Mouse (Mus musculus) monocyte, adult 5-6 weeks (primary cell): ENCODE measurements around the gene Car5b. TPM values are rescaled to one million over a fixed set of nuclear protein-coding genes. Genes with fewer than 3 reads are reported as not detected.

ENCODE experiments used
- ATAC-seq: fragments of 153-309, 156-312 bp; replicated peaks from 2 replicates; pipeline ENCODE4 v1.8.0; 2017; ENCODE audit warnings: mild to moderate bottlenecking; ENCODE audit not compliant: low TSS enrichment, insufficient number of reproducible peaks, severe bottlenecking, poor library complexity, low FRiP score
- total RNA-seq: library from RNA; stranded (forward); fragments of 200-1000, 200-491, 200-594 nt; gene quantifications from 3 replicates; pipeline ENCODE4 v1.2.3, GENCODE M21; 2017

Car5b gene
- total RNA-seq: 11.9 to 28.9 TPM (median 12.2 TPM) in 3 replicates

DNA sequence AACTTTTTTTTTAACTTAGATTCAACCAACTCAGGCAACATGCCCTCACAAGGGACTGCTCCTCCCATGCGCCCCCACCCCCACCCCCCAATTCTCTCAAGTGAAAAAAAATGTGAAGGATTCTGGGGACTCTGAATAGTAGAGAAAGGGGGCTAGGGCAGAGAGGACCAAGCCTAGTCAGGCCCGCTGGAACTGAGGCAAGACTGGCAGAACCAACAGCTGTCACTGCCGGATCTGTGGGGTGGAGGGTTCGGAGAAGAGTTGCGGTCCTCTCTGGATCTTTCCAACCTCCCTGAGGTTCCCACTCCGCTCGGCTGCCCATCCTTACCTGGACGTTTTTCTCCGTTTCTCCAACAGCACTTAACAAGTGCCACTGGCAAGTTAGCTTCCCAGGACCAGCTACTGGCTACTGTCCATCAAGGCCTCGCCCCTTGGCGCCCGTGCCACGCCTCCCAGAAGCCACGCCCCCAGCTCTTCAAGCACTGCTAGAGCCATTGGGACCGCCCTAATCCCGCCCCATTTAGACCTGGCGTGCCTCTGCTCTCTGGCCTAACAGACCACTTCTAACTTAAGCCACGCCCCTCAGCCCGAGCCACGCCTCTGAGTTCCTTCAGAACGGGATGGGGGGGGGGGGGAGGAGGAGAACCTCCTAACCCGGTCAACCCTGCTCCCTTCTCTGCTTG is at the start of gene Car5b:
Car5b (minus strand) TSS at position 391 of the 683 bp plus-strand sequence.
- peak; percentile 95 for ATAC-seq

DNA sequence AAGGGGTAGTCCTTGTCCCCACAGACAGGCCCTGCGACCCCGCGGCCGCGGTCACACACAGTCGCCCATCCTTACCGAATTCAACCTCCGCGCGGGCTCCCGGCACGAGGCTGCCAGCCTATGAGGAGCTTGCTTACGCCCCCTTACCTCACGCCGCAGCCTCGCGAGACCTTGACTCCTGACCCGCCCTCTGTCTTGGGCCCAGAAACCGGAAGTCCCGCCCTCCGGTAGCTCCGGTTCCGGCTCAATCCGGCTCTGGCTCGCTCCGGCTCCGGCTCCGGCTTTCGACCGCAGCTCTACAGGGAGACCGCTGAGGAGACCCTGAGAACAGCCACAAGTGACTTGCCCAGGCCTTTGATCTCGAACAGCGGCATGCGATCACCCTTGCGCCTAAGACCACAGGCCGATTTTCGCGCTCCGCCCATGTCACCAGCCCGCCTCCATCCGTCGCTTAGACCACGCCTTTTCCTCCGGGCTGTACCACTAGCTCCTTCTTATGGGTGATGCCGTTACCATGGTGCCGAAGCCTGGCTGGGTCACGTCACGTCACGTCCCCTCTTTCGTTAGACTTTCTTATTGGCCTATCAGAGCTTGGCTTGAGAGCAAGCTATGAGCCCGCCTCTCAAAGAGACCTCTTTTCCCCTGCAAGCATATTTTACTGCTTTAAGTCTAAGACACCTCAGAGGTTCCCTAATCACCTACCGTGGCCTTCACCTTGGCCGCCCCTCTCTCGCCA is 48.4 kb upstream of the Car5b start, which contains the start of gene Siah1b:
Siah1b (minus strand) TSS at position 454 of the 736 bp plus-strand sequence.
- peak; percentile 99 for ATAC-seq

DNA sequence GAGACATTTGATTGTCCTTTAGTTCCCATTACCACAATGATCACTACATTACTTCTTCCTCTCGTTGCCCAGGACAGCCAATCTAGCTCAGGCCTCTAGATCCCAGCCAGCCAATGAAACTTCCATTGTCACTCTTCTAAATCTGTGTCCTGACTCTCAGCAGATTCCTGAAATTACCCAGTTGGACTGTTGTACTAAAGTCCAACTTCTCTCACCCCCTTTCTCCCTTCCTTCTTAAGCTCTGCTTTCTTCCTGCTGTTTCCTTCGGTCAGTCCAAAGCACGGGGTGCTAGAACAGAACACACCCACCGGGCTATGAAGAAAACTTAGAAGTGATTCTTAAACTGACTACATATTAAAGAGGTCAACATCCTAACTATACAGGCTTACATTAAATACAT is 41.2 kb upstream of the Car5b start:
- no peak for ATAC-seq

DNA sequence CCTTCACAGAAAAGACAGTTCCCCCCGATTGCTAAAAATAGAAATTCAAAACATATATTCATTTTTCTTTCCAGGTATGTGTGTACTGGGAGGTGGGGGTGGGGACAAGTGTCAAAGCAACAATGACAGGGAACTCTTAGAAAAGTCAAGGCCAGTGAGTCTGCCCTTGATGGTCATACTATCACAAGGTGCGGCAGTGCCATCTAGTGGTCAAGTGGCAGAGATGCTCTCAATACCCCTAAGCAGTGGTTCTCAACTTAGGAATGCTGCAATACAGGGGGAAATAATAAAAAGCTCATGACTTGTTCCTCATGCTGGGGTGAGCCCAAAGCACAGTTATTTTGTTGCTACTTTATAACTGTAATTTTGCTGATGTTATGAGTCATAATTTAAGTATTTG is 38.4 kb upstream of the Car5b start:
- ATAC-seq: 0 out of 2 replicates have a peak, but pooled peaks have one; percentile 50

DNA sequence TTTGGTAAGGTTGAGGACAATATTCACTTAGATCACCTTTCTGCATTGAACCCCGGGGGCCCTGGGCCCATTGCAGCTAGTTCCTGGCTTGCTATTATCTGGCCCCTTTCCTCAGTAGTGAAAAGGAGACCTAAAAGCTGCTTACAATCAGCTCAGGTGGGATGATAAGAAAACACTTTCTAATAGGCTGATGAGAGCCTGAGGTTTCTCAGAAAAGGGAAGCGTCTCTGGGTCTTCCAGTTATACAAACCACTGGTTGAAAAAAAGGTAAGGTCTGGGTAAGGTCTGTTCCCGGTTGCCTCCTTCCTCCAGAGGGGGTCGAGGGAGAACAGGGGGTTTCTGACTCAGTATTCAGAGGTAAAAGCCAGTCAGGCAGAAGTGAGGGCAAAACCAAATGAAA is 31.3 kb upstream of the Car5b start:
- no peak for ATAC-seq

DNA sequence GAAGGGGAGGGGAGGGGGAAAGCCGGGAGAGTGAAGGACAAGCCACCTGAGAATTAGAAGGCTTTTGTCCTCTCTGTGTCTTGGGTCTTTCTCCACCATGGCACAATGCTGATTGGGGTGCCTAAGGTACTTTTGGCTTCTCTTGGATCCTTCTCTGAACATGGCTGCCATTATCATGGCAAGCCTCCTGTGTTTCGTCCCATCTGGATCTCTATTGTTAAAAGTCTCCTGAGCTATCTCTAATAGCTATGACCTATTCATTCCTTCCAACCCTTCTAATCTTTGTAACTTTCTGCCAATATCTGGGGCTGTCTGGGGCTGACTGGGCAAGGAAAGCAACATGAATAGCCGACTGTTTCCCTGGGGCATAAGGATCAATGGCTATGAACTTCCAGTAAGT is 30.7 kb upstream of the Car5b start:
- no peak for ATAC-seq

DNA sequence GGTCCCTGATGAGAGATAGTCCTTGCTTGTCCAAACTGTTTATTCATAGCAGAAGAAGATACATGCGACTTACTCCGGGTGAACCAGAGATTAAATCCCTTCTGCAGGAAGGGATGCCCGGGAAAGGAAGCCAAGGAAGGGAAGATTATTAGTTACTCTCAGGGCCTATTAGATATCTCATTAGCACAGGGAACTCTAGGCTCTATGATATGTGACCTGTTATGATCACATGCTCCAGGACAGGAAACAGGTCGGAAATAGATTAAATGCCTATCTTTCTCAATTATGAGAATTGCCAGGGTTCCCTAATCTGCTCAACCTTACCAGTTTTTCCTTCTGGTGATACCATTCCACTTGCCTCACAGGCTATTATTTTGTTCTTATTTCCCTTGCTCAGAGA is 27.9 kb upstream of the Car5b start:
- ATAC-seq: no peak

DNA sequence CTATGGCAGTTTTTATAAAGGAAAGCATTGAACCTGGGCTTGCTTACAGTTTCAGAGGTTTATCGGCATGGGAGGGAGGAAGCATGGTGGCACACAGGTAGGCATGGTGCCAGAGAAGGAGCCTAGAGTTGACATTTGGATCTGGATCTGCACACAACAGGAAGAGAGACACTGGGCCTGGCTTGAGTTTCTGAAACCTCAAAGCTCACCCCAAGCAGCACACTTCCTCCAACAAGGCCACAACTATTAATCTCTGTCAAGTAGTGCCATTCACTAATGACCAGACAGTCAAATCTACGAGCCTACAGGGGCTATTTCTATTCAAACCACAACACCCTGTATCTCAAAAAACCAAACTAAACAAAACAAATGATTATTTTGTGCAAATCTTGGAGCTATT is 18.9 kb upstream of the Car5b start:
- ATAC-seq: no peak

DNA sequence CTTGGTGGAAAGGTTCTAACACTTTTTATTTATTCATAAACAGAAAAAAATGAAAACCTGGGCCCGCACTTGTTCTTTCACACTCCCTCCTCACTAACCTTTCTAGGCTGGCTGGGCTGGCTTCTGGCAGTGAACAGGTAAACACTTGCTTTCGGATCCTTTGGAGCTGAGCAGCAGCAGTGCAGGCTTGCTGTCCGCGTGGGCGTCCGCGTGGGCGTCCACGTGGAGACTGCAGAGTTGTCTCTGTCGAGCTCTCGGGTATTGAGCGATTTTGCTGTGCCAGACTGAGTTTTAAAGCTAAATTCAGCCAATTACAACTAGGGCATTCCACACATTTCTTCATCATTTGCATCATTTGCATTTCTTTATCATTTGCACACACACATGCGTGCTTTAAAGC is 14.3 kb upstream of the Car5b start:
- no peak for ATAC-seq

DNA sequence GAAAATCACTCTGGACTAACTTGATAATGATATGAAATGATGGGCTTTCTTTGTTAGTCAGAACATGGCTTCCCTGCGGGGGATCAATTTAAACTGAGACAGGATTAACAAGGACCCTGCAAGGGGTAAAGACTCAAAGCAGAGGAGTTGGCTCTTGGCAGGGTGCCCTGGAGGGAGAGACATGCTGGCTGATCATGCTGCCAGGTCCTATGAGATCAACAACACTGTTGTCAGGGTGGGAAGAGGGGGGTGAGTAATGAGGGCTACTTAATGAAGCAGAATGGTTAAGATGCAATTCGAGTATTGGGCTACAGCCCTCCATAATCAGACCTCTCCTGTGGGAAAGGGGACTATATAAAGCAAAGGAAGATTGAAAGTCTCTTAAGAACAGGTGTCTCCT is 11.1 kb upstream of the Car5b start:
- ATAC-seq: no peak

DNA sequence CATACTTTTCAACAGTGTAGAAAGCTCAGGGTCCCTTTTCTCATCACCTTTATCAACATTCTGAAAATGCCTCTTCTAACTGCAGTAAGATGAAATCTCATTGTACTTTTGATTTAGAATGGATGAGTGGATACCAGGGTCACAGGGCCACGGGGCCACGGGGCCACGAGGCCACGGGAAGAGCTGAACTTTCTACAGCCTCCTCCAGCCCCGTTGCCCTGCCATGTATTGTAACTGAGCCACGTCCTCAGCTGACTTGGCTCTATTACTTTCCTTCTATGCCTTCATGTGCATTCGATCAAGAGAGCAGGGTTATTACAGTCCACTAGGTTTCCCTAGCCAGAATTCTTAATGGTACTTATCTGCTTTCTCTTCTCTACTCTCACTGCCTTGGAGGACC is 8.1 kb upstream of the Car5b start:
- ATAC-seq: no peak

DNA sequence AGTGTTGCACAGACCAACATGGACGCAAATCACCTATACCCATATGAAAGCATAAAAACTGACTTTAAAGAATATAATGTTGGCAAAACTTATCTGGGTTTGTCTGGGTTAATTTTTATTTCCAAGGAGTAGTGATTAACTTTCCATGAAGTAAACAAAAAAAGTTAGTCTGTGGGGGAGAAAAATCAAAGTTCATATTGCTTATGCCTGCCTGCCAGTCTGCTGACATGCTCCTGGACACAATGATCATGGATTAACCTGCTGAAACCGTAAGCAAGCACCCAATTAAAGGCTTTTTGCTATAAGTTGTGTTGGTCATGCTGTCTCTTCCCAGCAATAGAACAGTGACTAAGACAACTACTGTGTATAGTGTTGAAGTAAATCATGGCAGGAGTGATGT is 7.6 kb upstream of the Car5b start:
- ATAC-seq: no peak

DNA sequence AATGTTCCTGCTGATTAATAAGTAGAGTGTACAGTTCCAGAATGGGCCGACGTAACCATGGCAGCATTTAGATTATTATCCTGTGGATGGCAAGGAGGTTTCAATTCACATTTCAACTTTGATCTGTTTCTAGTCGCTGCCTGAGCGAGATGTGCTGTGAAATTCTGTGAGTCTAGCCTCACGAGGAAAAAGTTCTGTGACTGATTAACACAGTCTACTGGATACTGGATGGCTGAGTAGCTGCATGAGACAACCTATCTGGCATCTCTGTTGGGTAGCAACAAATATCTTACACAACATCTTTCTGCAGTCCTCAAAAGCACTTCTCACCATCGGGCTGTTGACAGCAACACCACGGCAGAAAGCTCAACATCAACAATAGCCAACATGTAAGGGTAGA is 4.7 kb upstream of the Car5b start:
- no peak for ATAC-seq

DNA sequence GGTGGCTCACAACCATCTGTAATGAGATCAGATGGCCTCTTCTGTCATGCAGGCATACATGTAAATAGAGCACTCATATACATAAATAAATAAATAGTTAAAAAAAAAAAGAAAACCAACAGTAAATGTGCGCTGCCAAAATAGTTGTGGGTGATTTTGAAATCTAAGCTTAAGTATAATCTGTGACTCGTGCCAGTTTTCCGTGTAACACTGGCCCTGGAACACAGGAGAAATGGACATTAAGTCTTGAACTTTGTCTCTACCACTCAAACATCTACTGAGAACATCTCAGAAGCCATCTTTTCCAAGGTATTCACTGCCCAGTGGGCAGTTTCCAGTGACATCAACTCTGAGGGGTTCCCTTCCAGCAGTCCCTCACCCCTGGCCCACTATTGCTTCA is 12.2 kb downstream of the Car5b start:
- ATAC-seq: no peak

DNA sequence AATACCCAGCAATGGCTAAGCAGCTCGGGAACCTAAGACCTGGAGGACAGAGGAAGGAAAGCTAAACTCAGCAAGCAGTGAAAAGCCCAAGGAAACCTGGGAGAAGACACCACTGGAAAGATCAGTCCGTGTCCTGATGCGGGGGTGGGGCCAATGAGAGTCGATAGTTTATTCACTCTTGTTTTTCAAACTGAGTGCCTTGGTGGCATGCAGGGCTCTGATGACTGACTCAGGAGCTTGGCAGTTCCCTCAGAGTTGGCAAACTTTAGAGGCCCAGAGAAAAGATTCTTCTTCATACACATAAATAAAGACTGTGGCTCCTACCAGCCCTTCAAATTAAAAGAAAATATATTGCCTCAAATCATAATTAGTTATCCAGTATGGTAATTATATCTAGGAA is 12.8 kb downstream of the Car5b start:
- ATAC-seq: no peak

DNA sequence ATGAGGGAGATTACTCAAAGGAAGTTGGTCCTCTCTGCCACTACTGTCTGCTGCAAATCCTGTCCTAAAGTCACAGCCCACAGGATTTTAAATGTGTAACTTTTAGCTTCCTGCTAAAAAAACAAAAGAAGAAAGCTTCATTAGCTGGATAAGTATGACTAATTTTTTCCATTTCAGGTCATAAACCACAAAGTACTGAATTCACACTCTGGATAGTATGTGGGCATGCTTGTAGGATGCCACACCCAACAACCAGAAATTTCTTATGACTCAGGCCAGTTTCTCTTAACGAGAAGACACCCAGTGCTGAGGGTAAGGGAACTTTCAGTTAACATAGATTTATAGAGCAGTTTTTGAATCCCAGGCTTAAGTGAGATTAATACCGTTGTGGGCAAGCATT is 14.5 kb downstream of the Car5b start:
- no peak for ATAC-seq

DNA sequence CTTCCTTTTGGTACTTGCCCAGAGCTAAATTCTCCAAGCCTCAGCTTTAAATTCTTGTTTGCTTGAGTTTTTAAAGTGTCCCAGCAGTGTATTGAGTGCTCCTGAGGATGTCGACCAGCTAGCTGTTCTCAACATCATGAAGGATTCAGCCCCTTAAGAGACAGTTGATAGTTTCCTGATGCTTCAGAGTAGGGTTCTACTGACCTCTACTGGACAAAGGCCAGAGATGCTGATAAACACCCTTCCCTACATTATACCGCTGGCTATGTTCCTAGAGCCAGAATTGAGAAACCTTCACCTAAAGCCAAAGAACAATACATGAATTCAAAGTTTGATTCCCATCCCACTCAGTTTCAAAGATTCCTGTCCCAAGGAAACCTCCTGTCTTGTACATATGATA is 23.0 kb downstream of the Car5b start:
- ATAC-seq: 0 out of 2 replicates have a peak, but pooled peaks have one; percentile 50

DNA sequence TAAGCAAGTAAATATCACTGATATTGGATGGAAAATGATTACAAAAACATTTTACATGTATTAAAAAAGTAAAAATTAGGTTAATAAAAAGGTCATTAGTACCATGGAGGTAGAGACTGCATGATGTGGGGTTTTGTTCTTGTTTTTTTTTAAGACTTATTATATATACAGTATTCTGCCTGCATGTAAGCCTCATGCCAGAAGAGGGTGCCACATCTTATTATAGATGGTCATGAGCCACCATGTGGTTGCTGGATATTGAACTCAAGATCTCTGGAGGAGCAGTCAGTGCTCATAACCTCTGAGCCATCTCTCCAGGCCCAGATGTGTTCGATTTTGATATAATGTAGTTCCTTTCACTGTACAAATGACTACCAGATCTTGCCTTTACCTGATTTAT is 27.9 kb downstream of the Car5b start:
- no peak for ATAC-seq

DNA sequence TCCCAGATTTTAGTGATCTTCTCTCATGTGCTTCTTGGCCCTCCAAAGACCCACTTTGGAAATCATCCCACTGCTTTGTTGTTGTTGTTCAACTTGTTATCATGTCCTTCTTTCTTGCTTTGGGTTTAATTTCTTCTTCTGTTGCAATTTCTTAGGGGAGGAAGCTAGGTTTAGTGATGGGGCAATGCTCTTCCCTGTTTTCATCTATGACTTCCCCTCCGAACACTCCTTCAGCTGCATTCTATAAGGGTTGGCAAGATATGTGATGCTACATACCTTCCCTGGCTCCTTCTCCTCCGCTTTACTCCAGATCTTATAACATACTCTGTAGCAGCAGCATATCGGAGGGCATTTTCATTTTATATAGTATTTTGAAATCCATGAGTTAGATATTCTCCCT is 31.0 kb downstream of the Car5b start:
- ATAC-seq: no peak

DNA sequence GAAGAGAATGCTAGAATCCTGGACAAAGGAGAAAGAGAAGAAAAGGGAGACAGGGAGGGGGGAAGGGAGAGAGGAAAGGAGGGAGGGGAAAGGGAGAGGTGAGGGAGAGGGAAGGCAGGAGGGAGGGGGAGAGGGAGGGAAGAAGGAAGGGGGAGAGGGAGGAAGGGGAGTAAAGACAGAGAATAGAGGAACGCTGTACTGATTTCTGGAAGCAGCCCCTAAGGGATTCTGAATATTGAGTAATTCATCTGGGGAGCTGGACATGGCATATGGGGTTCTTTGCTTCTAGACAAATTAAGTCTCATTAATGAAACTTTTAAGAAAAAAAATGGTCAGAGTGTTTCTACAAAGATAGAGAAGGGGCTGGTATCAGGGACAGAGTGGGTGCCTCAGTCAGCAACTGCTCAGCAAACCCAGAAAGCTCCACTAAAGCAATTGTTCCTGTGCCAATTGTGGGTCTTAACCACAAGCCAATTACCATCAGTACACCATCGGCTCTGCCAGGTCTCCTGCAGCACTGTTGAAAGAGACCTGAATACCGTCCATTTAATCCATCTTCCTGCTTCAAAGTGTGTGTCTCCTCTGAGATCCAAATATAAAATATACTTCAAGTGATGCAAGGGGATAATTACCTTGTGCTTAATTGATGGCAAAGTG is 40.0 kb downstream of the Car5b start:
- ATAC-seq: no peak
